Mouse (Mus musculus) A20 (cell line): ENCODE data around the gene Mak.
A peak's percentile ranks its signal among the peaks of the same experiment; 100 is the strongest.
"Not testable (repeated sequence)": the region's sequence is repeated elsewhere in the genome, so short reads cannot be mapped to it uniquely, and the experiment has no call there.

Source experiments
- DNase-seq: peaks from one replicate; pipeline ENCODE4 v3.0.0-alpha.2; 2011; ENCODE audit warnings: low read depth, low spot score

The Mak gene

DNA sequence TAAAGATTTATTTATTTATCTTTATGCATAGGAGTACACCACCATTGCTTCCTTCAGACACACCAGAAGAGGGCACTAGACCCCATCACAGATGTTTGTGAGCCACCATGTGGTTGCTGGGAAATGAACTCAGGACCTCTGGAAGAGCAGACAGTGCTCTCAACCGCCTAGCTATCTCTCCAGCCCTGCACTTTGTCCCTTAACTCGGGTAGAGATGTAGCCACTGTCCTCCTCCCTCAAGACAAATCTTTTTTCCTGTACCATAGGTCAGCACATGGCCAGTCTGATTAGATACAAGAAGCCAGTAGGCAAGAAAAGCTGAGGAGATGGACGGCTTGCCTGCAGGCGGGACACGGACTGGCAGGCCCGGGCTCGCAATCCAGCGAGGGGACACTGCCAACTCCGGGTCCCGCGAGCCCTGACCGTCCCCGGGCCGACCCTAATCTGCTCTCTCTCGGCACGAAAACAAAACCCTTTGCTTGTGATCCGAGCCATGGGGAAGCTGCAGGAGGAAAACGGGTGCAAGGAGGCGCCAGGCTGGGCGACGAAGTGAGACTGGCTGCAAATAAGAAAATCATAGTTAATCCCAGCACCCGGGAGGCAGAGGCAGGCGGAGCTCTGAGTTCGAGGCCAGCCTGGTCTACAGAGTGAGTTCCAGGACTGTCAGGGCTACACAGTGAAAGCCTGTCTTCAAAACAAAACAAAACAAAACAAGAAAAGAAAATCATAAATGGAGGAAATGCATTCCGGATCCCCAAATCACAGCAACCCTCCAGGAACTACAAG, 79.2 kb downstream of the Mak start:
- DNase-seq, result peak; percentile 58

DNA sequence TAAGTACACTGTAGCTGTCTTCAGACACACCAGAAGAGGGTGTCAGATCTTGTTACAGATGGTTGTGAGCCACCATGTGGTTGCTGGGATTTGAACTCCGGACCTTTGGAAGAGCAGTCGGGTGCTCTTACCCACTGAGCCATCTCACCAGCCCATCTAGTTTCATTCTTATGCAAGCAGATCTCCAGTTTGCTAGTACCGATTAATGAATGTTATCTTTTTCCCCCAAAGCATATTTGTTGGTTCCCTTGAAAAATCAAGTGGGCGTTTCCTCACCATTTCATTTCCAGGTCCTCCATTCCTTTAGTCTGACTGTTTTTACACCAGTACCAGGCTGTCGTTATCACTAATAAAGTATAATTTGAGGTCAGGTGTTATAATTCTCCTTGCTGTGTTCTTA, 81.0 kb downstream of the Mak start:
- DNase-seq, result not testable (repeated sequence)

DNA sequence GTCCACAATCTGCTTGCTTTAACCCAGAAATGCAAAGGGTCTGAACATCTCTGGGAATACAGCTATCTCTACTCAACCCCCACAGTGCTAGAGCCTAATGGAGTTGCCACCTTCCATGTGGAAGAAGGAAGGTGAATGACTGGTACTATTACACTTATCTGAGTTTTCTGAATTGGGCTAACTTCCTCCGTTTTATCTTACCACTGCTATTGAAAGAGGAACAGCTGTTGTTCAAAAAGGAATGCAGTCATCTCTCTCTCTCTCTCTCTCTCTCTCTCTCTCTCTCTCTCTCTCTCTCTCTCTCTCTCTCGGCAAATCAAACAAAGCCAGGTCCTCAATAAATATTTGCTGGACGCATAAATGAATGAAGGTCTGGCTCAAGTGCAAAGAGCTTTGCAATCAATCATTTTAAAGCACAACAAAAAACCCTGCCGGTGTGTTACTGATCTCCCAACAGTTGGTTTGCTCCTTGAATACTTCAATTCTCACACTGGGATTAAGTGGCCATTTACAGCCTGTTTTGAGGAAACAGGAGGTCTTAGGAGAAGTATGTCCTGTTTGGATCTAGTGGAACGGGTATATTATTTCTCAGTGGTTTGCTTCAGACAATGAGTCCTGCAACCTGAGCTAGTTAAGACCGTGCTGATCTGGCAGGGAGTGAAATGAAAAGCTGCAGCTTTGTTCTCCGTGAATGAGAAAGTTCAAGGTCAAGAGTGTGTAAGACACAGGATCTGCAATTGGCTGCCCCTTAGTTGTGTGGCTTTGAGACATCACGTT, 84.8 kb downstream of the Mak start:
- DNase-seq, result no peak

DNA sequence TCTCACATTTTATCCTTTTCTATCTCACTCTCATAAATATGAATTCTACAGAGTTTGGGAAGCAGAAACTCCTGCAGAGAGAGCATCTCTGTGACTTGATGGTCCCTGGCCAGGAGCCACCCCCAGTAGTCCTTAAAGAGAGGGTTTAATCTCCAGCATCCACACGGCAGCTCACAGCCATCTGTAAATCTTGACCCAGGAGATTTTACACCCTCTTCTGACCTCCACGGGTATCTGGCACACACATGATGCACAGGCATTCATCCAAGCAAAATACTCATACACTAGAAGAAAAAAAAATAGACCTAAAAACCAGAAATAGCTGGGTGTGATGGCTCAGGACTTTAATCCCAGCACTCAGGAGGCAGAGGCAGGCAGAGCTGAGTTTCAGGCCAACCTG, 91.1 kb downstream of the Mak start:
- DNase-seq, result no peak

DNA sequence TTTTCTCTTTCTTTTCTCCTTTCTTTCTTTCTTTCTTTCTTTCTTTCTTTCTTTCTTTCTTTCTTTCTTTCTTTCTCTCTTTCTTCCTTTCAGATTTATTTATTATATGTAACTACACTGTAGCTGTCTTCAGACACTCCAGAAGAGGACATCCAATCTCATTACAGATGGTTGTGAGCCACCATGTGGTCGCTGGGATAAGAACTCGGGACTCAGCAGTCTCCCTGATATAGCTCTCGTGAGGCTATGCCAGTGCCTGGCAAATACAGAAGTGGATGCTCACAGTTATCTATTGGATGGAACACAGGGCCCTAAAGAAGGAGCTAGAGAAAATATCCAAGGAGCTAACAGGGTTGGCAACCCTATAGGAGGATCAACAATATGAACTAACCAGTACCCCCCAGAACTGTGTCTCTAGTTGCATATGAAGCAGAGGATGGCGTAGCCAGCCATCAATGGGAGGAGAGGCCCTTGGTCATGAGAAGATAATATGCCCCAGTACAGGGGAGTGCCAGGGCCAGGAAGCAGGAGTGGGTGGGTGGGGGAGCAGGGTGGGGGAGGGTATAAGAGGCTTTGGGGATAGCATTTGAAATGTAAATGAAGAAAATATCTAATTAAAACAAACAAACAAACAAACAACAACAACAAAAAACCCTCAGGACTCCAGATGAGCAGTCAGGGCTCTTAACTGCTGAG, 91.8 kb downstream of the Mak start:
- not testable (repeated sequence) for DNase-seq

DNA sequence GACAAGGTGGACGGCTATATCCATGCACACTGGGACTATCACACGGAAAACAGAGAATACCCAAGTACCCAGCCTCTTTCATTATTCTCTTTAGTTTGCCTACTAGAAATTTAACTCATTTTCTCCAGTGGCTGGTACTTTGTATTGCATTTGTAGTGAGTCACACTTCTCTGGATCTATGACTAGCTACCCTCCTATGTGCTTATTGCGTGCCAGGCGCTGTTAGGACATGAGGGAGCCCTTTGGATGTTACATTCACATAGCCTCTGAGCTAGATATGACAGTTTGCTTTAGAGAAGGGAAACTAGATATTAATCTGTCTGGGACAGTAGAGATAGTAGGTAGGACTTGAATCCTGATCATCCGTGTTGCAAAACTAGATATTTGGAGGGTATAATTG, 93.4 kb downstream of the Mak start:
- no peak for DNase-seq

DNA sequence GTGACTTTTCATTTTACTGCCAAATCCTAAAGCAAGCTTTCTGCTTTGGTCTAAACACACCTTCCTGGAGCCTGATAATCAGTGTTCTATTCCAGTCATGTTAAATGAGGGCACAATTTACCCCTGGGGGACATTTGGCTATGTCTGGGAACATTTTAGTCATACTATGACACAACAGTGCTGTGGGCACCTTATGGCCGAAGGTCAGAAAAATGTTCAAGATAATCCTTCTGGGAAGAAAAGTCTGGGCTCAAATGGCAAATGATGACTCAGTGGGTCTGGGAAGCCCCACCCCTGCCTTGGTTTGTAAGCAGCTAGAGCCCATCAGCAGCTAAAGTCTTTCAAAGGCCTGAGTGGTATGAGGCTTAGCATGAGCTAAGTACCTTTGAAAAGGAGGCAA, 96.7 kb downstream of the Mak start:
- DNase-seq, result no peak

DNA sequence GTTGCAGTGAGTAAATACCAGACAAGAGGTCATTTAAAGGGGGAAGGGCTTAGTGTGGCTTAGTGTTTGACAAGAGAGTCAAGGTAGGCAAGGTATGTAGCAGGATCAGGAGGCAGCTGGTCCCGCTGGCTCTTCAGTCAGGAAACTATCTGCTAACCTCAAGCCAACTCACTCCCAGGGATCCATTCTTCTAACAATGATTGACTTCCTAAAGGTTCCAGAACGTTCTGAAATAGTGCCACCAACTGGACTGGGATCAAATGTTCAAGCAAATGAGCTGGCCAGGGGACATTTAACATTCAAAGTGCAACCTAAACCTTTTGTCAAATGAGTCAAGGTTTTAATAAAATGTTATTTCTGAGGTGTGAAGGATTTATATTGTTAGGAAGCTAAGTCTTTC, 100.2 kb downstream of the Mak start:
- no peak for DNase-seq

DNA sequence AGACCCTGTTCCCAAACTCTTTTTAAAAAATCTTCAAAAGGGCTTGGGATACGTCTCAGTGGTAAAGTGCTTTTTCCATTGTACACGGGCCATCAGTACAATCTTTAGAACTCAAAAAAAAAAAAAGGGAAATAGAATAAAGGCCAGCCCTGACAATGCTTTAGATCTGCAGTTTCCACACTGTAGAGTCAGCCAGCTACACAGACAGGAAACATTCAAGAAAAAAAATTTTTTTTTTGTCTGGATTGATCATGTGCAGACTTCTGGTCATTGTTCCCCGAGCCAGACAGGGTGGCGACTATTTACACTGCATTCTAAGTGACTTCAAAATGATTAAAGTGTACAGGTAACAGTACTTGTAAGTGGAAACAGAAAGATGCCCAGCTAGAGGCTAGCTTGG, 100.9 kb downstream of the Mak start:
- no peak for DNase-seq

DNA sequence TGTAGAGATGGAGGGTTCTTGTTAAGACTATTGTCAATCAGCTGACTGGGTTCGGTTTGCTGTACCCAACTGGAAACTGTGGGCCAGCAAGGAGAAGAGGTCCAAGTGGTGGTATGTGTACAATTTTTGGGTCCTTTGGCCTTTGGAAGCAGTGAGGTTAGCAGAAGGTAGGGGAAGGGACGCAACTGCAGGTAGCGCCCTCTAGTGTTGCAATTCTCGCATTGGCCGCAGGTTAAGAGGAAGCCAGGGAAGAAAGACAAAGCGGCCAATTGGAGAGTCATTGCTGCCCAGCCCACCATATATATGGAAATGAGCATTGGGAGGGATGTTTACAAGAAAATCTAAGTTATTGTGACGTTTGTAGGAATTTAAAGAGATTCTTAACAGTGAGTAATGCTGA, 101.9 kb downstream of the Mak start:
- peak; percentile 61 for DNase-seq
